Mouse (Mus musculus) lung, adult 2 months (tissue): ENCODE data around the gene Relt. TPM values are rescaled to one million over a fixed set of nuclear protein-coding genes. Genes with fewer than 3 reads are reported as not detected.

Experiments
- DNase-seq: peaks from one replicate; pipeline ENCODE4 v3.0.0; 2022
- H3K4me1 ChIP-seq: fragments of 200-500 bp; 2 replicates; pipeline ENCODE4 v1.6.1; 2011; ENCODE audit warnings: low read length; ENCODE audit not compliant: control insufficient read depth, insufficient read depth
- H3K4me3 ChIP-seq: fragments of 200-500 bp; replicated peaks from 2 replicates; pipeline ENCODE3; 2011; ENCODE audit warnings: low read depth, mild to moderate bottlenecking, control low read depth, low read length; ENCODE audit errors: extremely low read depth
- CTCF ChIP-seq: fragments of 200-500 bp; IDR thresholded peaks from 2 replicates; pipeline ENCODE4 v1.5.1; 2011; ENCODE audit warnings: mild to moderate bottlenecking, low read length, control low read depth; ENCODE audit not compliant: insufficient read depth
- POLR2A ChIP-seq: fragments of 200-500 bp; IDR thresholded peaks from 2 replicates; pipeline ENCODE4 v1.6.1; 2011; ENCODE audit warnings: low read depth, mild to moderate bottlenecking, control low read depth, low read length, borderline replicate concordance; ENCODE audit errors: extremely low read depth
- WGBS: fragments of 180-500 bp; shearing (Covaris S2); methylation state at CpG from one replicate; pipeline ENCODE4 v1.1.7; 2018; 5-methylcytosine and 5-hydroxymethylcytosine counted together
- polyA plus RNA-seq: library from polyadenylated mRNA; depleted of rRNA; stranded (reverse); fragments of >200 nt; gene quantifications from 2 replicates; pipeline ENCODE4 v1.2.3, GENCODE M21; 2012

The Relt gene
- polyA plus RNA-seq, 1 experiment: 13.1 TPM

DNA sequence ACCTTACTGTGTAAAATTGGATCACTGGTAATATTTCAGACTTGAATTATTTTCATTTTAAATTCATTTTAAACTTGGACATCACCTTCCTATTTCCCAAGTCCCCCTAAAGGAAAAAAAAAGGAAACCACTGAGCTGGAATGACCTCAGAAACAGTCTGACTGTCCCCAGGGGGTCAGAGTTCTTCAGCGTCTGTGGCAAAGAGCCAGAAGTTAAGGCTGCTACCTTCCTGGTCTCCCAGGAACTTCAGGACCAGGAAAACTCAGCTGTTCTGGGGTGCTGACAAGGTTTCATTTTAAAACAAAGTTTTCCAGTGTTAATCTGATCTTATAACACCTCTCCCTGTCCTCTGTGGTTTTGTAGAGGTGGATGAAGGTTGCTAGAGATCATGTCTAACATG lies 25.5 kb downstream of the Relt start:
- Histone ChIP-seq H3K4me3 (no peak overlapping the region), H3K4me1 (no peaks in the 10 kb centered on the region)
- TF ChIP-seq POLR2A: no peak
- TF ChIP-seq CTCF: no peak
- WGBS: 71% methylated on average over 1 of the region's 1 CpGs
- DNase-seq: no peak

DNA sequence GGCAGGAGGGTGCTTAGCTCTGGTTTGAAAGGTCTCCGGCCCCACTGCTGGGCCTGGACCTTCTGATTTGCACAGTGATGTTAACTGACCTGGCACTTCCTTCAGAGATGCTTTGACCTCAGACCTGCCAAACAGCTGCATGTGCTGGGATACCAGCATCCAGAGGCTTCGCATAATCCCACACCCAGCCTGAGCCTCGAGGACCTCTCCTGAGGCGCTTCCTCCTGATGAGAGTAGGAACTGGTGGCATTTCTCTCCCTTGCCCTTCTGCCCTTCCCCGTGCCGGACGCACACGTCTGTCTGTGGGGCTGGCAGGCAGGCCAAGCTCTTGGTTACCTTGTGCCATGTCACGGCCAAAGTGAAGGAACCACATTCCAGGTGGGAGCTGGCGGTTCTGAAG lies 26.6 kb downstream of the Relt start:
- 87% methylated on average over 10 of the region's 10 CpGs for WGBS
- Histone ChIP-seq H3K4me3 (no peak overlapping the region), H3K4me1 (no peaks in the 10 kb centered on the region)
- DNase-seq: no peak
- TF ChIP-seq CTCF (no peak), POLR2A (no peak)

DNA sequence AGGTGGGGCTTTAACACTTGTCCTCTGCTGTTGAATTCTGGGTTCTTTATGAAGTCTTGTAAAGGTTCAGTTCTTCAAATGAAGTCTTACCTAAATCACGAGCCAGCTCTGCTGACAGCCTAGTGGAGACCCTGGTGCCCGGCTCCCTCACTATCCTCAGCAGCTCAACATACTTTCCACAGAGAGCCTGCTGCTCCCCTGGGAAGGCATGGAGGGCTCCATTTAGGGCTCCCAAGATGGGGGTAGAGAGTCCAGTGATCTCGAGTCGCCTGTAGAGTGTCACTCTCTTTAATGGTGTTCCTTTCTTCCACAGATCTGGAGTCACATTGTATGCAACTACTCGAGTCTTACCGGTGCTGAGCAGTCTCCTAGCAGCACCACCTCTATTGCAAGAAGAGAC lies 27.5 kb downstream of the Relt start:
- 87% methylated on average over 6 of the region's 6 CpGs for WGBS

DNA sequence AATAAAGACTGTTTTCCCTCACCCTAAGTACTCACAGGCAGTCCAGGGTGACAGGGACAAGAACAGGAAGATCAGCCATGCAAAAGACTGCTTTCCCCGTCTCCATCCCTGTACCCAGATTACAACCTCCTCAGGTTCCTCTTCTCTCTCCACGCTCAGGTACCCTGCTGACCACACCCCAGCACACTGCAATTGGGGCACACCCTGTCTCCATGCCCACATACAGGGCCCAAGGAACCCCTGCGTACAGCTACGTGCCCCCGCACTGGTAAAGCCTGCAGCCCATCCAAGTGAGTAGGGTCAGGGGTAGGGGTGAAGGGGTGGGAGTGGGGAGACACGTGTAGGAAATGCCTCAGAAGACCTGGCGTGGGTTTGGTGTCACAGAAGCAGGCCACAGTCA lies 28.1 kb downstream of the Relt start:
- H3K4me3 ChIP-seq: no peak overlapping the region
- 91% methylated on average over 7 of the region's 7 CpGs for WGBS
- no peaks in the 10 kb centered on the region for H3K4me1 ChIP-seq
- no peak for TF ChIP-seq POLR2A
- no peak for TF ChIP-seq CTCF
- DNase-seq: no peak

More for the DNA sequence above, 27.5 kb downstream of the Relt start:
- TF ChIP-seq CTCF: no peak
- TF ChIP-seq POLR2A: no peak
- DNase-seq: no peak
- no peaks in the 10 kb centered on the region for H3K4me1 ChIP-seq
- H3K4me3 ChIP-seq: no peak overlapping the region

- TF ChIP-seq CTCF (no peak), POLR2A (no peak)
- 66% methylated on average over 1 of the region's 1 CpGs for WGBS
- H3K4me3 ChIP-seq: no peak overlapping the region
- no peaks in the 10 kb centered on the region for H3K4me1 ChIP-seq
- no peak for DNase-seq
These were observed 29.4 kb downstream of the Relt start for GRCm38 (mm10) chr7:100833859-100834258.

DNA sequence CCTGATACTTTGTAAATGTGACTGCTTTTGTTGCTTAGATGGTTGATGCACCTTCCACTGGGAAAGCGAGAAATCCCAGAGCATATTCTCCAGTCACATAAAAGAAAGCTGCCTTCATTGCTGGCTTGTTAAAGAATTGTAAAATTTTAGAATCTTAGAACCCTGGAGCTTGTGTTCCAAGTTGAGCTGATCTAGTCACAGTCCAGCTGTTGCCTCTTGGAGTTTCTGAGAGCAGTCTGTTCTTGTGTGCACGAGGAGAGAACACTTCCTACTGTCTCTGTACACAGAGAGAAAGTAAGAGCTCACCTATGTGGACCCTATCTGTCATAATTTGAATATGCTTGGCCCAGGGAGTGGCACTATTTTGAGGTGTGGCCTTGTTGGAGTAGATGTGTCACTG lies 34.7 kb downstream of the Relt start:
- no peak overlapping the region for H3K4me3 ChIP-seq
- DNase-seq: no peak
- 80% methylated on average over 2 of the region's 2 CpGs for WGBS
- no peaks in the 10 kb centered on the region for H3K4me1 ChIP-seq
- TF ChIP-seq POLR2A (no peak), CTCF (no peak)

- no peak for DNase-seq
- H3K4me1 ChIP-seq: no peaks in the 10 kb centered on the region
- TF ChIP-seq POLR2A (no peak), CTCF (no peak)
- no peak overlapping the region for H3K4me3 ChIP-seq
- WGBS: 95% methylated on average over 3 of the region's 3 CpGs
These were observed 38.6 kb downstream of the Relt start for GRCm38 (mm10) chr7:100824661-100825060.

DNA sequence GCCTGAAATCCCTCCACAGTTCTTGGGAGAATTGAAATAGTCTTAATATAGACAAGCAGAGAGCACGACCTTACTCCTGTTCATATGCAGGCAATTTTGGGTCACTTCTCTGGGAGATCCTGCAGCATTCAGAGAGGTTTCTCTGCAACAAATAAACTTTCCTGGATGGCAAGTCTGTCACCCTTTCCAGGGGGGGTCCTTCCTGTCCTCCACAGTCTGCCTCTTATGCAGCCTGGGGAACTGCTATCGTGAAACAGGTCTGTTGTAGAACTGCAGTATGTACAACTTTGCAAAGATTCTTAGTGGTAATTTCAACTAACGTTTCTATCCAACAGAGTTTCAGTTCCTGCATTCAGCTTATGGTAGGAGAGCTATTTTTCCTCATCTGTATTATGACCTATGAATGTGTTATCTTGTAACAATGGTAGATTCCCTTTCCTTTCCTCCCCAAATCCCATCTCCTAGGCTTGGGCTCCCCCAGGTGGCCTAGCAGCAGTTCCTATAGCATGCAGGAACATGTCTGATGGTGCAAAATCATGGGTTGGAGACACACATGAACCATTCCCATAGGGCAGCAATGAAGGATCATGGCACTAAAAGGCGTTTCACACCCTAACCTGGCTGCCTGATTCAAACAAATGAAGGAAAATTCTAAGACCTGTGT lies 44.7 kb downstream of the Relt start:
- TF ChIP-seq CTCF: peak; percentile 43; the same call in 1 of the 2 replicates
- TF ChIP-seq POLR2A: no peak
- no peaks in the 10 kb centered on the region for H3K4me1 ChIP-seq
- H3K4me3 ChIP-seq: no peak overlapping the region
- DNase-seq: no peak
- 83% methylated on average over 4 of the region's 4 CpGs for WGBS

DNA sequence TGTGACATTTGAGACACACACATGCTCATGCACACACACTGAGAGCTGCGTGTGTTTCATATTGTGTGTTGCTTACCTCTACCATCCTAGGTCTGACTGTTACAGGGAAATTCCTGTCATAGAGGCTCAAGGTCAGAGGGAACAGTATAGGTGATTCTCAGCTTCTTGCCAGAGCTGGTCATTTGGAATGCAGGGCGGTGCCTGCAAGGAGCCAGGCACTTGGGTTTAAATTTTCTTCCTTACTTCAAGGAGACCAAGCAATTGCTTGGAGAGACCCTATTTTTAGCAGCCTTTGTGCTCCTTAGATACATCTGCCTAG lies 45.8 kb downstream of the Relt start:
- WGBS: 60% methylated on average over 2 of the region's 2 CpGs
- TF ChIP-seq POLR2A: no peak
- no peak for TF ChIP-seq CTCF
- H3K4me1 ChIP-seq: no peaks in the 10 kb centered on the region
- DNase-seq: no peak
- no peak overlapping the region for H3K4me3 ChIP-seq

GRCm38 (mm10) chr7:100816759-100817441 lies 46.3 kb downstream of the Relt start:
- no peak for DNase-seq
- Histone ChIP-seq H3K4me3 (no peak overlapping the region), H3K4me1 (no peaks in the 10 kb centered on the region)
- WGBS: 75% methylated on average over 6 of the region's 6 CpGs
- TF ChIP-seq CTCF: no peak
- TF ChIP-seq POLR2A: no peak
